Mouse (Mus musculus) stomach, embryonic 15.5 days (tissue): ENCODE data around the gene Ttc9c. TPM values are rescaled to one million over a fixed set of nuclear protein-coding genes. Genes with fewer than 3 reads are reported as not detected.
A peak's percentile ranks its signal among the peaks of the same experiment; 100 is the strongest.

ENCODE experiments used
- ATAC-seq: fragments of 200-750 bp; cut with Nextera tagmentation; 2 replicates; pipeline ENCODE4 v1.8.0; 2017; ENCODE audit warnings: low read depth, moderate number of reproducible peaks, moderate TSS enrichment; ENCODE audit not compliant: insufficient read depth, low FRiP score
- H3K27ac ChIP-seq: fragments of 300-500 bp; sonication (generic); 2 replicates; pipeline ENCODE4 v1.5.1; 2015; ENCODE audit warnings: mild to moderate bottlenecking, inconsistent platforms
- H3K27me3 ChIP-seq: fragments of 300-500 bp; sonication (generic); replicated peaks from 2 replicates; pipeline ENCODE4 v1.6.1; 2015; ENCODE audit warnings: inconsistent platforms
- H3K36me3 ChIP-seq: fragments of 300-500 bp; sonication (generic); 2 replicates; pipeline ENCODE4 v1.6.1; 2015; ENCODE audit warnings: inconsistent platforms
- H3K4me1 ChIP-seq: fragments of 300-500 bp; sonication (generic); 2 replicates; pipeline ENCODE4 v1.6.1; 2015; ENCODE audit warnings: inconsistent platforms
- H3K4me2 ChIP-seq: fragments of 300-500 bp; sonication (generic); 2 replicates; pipeline ENCODE4 v1.6.1; 2015; ENCODE audit warnings: mild to moderate bottlenecking, inconsistent platforms
- H3K4me3 ChIP-seq: fragments of 300-500 bp; sonication (generic); replicated peaks from 2 replicates; pipeline ENCODE4 v1.5.1; 2015; ENCODE audit warnings: inconsistent platforms
- H3K9ac ChIP-seq: fragments of 300-500 bp; sonication (generic); 2 replicates; pipeline ENCODE4 v1.6.1; 2015; ENCODE audit warnings: inconsistent platforms
- H3K9me3 ChIP-seq: fragments of 300-500 bp; sonication (generic); 2 replicates; pipeline ENCODE4 v1.6.1; 2016; ENCODE audit warnings: inconsistent platforms
- WGBS: fragments of 180-500 bp; shearing (Covaris S2); methylation state at CpG from one replicate; pipeline ENCODE4 v1.1.7; 2015; 5-methylcytosine and 5-hydroxymethylcytosine counted together
- polyA plus RNA-seq: library from polyadenylated mRNA; unstranded; fragments of >200 nt; fragmentation: Nextera tagmentation; extraction: Ambion mirVana; gene quantifications from 2 replicates; pipeline ENCODE4 v1.2.1, GENCODE M21; 2015

Gene Ttc9c
- polyA plus RNA-seq, 1 experiment from 2014 or later: 49.7 TPM

DNA sequence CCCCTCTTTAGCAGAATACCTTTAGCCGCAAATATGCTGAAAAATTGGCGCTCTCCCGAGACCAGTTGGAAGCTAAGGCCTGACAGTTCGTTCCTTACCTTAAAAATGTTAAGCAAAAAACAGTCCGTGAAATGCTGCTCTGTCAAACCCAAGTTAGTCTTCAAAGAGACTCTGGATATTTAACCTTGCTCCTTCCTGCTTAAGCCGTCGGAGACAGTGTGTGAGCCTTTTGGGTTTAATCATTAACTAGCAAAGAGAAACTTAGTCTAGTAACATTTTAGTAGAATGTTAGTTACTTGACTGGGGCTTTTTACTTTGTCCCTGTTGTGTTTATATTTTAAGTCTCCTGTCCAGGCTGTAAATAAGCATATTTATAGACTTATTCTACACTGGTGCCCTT, 2.0 kb upstream of the Ttc9c start:
- peak overlapping the region; percentile 100 for H3K27ac ChIP-seq
- peak overlapping the region; percentile 73 for H3K4me2 ChIP-seq
- H3K36me3 ChIP-seq: peaks cover 25% of the 10 kb centered on the region
- no peaks in the 10 kb centered on the region for H3K9me3 ChIP-seq
- H3K9ac ChIP-seq: peak overlapping the region; percentile 98
- under 1% methylated on average over 7 of the region's 7 CpGs for WGBS
- no peak for ATAC-seq
- H3K27me3 ChIP-seq: no peaks in the 10 kb centered on the region
- H3K4me1 ChIP-seq: peaks cover 24% of the 10 kb centered on the region; the same call in 1 of the 2 replicates
- H3K4me3 ChIP-seq: peak overlapping the region; percentile 93

- no peaks in the 10 kb centered on the region for H3K9me3 ChIP-seq
- 0% methylated on average over 47 of the region's 48 CpGs for WGBS
- ATAC-seq: peak; percentile 14; the same call in 1 of the 2 replicates
Measured at GRCm38 (mm10) chr19:8820424-8820956, 1.4 kb upstream of the Ttc9c start.

DNA sequence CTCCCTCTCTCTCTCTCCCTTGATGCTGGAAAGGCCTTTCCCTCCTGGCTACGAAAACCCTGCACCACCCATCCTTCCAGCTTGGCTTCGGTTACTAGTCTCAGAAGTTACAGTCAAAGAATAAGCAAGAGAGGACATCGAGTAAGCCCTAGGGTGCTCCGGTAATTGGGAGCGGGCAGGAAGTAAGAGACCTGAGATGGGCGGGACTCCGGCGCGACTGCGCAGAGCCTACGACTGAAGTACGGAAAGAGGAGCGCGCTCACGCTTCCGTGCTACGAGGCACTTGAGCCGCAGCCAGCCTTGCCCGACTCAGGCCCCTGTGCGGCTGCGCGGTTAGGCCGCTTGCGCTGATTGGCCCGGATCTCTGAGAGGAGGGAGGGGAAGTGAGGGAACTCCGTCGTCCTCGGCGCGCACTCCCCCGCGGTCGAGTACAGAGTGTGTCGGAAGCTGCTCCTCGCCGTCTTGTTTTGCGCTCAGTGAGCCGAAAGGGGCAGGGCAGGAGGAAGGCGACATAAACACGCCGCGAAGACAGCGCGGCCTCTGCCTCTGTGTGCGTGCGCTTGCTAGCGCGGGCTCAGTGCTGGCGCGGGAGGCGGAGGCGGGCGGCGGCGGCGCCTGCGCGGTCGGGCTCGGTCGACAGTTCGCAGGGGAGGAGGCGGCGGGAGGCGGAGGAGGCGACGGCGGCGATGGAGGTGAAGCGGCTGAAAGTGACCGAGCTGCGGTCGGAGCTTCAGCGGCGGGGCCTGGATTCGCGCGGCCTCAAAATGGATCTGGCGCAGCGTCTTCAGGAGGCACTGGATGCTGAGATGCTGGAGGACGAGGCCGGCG, 677 bp upstream of the Ttc9c start, which contains the start of gene Hnrnpul2:
TSS of gene Hnrnpul2 (plus strand) at position 415 of the 828 bp plus-strand sequence.
- peaks cover 29% of the 10 kb centered on the region; the same call in 1 of the 2 replicates for H3K4me1 ChIP-seq
- peak within 1 kb of the TSS; percentile 98 for H3K9ac ChIP-seq
- peak within 1 kb of the TSS; percentile 74 for H3K4me2 ChIP-seq
- peak; percentile 94 for ATAC-seq
- no peaks in the 10 kb centered on the region for H3K27me3 ChIP-seq
- no peaks in the 10 kb centered on the region for H3K9me3 ChIP-seq
- peak within 1 kb of the TSS; percentile 100 for H3K27ac ChIP-seq
- peak within 1 kb of the TSS; percentile 93 for H3K4me3 ChIP-seq
- peaks cover 17% of the 10 kb centered on the region for H3K36me3 ChIP-seq
- under 1% methylated on average over 81 of the region's 83 CpGs for WGBS

More at GRCm38 (mm10) chr19:8820424-8820956, 1.4 kb upstream of the Ttc9c start:
- Histone ChIP-seq H3K4me1 (peaks cover 29% of the 10 kb centered on the region; the same call in 1 of the 2 replicates), H3K36me3 (peaks cover 20% of the 10 kb centered on the region), H3K4me2 (peak overlapping the region; percentile 73), H3K9ac (peak overlapping the region; percentile 98), H3K27me3 (no peaks in the 10 kb centered on the region), H3K4me3 (peak overlapping the region; percentile 93), H3K27ac (peak overlapping the region; percentile 100)

- Histone ChIP-seq H3K27me3 (no peaks in the 10 kb centered on the region), H3K9ac (peak overlapping the region; percentile 60), H3K4me1 (peaks cover 29% of the 10 kb centered on the region; the same call in 1 of the 2 replicates), H3K9me3 (no peaks in the 10 kb centered on the region), H3K4me3 (peak overlapping the region; percentile 93), H3K4me2 (peak overlapping the region; percentile 74), H3K36me3 (peaks cover 20% of the 10 kb centered on the region; the same call in 1 of the 2 replicates), H3K27ac (peak overlapping the region; percentile 100)
- 18% methylated on average over 14 of the region's 14 CpGs for WGBS
- no peak for ATAC-seq
Measured at GRCm38 (mm10) chr19:8818301-8818798, 783 bp downstream of the Ttc9c start.

GRCm38 (mm10) chr19:8817001-8817400, 2.1 kb downstream of the Ttc9c start:
- H3K27ac ChIP-seq: no peak overlapping the region
- H3K27me3 ChIP-seq: no peaks in the 10 kb centered on the region
- no peaks in the 10 kb centered on the region for H3K9me3 ChIP-seq
- H3K9ac ChIP-seq: no peak overlapping the region
- peaks cover 28% of the 10 kb centered on the region; the same call in 1 of the 2 replicates for H3K36me3 ChIP-seq
- 74% methylated on average over 3 of the region's 3 CpGs for WGBS
- ATAC-seq: no peak
- H3K4me1 ChIP-seq: peaks cover 22% of the 10 kb centered on the region; the same call in 1 of the 2 replicates
- no peak overlapping the region for H3K4me3 ChIP-seq
- H3K4me2 ChIP-seq: 0 out of 2 replicates have a peak overlapping the region, but pooled peaks have one; percentile 17

GRCm38 (mm10) chr19:8815812-8816211, 3.3 kb downstream of the Ttc9c start:
- Histone ChIP-seq H3K27me3 (no peaks in the 10 kb centered on the region), H3K9ac (no peak overlapping the region), H3K27ac (no peak overlapping the region), H3K4me2 (no peak overlapping the region), H3K9me3 (no peaks in the 10 kb centered on the region), H3K4me3 (no peak overlapping the region), H3K4me1 (peaks cover 21% of the 10 kb centered on the region; the same call in 1 of the 2 replicates), H3K36me3 (peaks cover 33% of the 10 kb centered on the region; the same call in 1 of the 2 replicates)
- ATAC-seq: no peak
- WGBS: 67% methylated on average over 11 of the region's 11 CpGs

- H3K9ac ChIP-seq: no peak overlapping the region
- H3K36me3 ChIP-seq: peaks cover 26% of the 10 kb centered on the region; the same call in 1 of the 2 replicates
- H3K27me3 ChIP-seq: no peaks in the 10 kb centered on the region
- ATAC-seq: no peak
- H3K4me3 ChIP-seq: no peak overlapping the region
- peaks cover 14% of the 10 kb centered on the region for H3K4me1 ChIP-seq
- WGBS: 90% methylated on average over 5 of the region's 5 CpGs
- H3K27ac ChIP-seq: no peak overlapping the region
- H3K4me2 ChIP-seq: no peak overlapping the region
- no peaks in the 10 kb centered on the region for H3K9me3 ChIP-seq
Measured at GRCm38 (mm10) chr19:8806810-8807209, 12.3 kb downstream of the Ttc9c start.

DNA sequence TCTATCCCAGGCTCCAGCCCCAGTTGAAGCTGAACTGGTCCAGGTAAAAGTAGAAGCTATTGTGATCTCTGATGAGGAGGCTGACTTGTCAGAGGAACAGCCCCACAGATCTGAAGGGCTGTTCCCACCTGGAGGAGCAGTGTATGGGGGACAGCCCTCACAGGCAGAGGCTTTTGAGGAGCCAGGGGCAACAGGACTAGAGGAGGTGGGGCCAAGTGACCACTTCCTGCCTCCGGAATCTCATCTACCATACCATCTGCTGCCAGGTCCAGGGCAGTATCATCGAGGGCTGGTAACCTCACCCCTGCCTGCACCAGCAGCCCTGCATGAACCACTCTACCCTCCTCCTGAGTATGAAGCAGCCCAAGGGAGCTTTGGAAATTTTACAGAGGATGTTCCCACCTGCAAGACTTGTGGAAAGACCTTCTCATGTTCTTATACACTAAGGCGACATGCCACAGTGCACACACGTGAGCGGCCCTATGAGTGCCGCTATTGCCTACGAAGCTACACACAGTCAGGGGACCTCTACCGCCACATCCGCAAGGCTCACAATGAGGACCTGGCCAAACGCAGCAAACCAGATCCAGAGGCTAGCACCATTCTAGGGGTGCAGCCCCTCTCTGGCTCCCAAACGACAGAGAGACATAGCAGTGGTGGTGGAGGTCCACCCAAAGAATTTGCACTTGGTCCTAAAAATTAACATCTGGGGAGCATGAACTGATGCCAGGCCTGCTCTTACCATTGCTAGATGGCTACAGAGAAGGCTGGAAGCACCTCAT, 15.1 kb downstream of the Ttc9c start:
- Histone ChIP-seq H3K36me3 (peaks cover 14% of the 10 kb centered on the region; the same call in 1 of the 2 replicates), H3K27ac (no peak overlapping the region), H3K4me2 (no peak overlapping the region), H3K9me3 (no peaks in the 10 kb centered on the region), H3K4me3 (no peak overlapping the region), H3K4me1 (peaks cover 17% of the 10 kb centered on the region), H3K9ac (no peak overlapping the region), H3K27me3 (no peaks in the 10 kb centered on the region)
- WGBS: 85% methylated on average over 11 of the region's 11 CpGs
- ATAC-seq: no peak

DNA sequence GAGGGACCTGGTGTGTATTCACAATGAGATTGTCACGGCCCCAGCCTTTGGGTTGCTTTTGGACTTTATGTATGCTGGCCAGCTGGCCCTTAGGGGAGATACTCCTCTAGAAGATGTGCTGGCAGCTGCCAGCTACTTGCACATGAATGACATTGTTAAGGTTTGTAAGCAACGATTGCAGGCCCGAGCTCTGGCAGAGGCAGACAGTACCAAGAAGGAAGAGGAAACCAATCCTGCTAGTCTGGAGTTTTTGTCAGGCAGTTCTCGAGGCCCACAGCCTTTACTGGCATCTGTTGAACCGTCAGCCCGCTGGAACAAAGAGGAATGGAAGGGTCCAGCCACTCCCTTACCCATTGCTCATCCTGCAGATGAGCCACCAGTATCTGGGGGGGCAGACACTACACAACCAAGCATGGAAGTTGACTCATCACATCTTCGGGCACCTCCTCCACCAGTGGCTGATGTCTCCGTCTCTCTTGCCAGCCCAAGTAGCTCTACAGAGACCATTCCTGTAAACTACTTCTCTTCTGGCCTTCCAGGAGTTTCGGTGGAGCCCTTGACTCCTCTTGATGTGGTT, 15.8 kb downstream of the Ttc9c start:
- Histone ChIP-seq H3K36me3 (peaks cover 14% of the 10 kb centered on the region; the same call in 1 of the 2 replicates), H3K9ac (no peak overlapping the region), H3K27me3 (no peaks in the 10 kb centered on the region), H3K4me1 (peaks cover 17% of the 10 kb centered on the region), H3K4me2 (peak overlapping the region; percentile 73), H3K27ac (peak overlapping the region; percentile 92), H3K4me3 (peak overlapping the region; percentile 70; the same call in 1 of the 2 replicates), H3K9me3 (no peaks in the 10 kb centered on the region)
- WGBS: 86% methylated on average over 9 of the region's 9 CpGs
- no peak for ATAC-seq

DNA sequence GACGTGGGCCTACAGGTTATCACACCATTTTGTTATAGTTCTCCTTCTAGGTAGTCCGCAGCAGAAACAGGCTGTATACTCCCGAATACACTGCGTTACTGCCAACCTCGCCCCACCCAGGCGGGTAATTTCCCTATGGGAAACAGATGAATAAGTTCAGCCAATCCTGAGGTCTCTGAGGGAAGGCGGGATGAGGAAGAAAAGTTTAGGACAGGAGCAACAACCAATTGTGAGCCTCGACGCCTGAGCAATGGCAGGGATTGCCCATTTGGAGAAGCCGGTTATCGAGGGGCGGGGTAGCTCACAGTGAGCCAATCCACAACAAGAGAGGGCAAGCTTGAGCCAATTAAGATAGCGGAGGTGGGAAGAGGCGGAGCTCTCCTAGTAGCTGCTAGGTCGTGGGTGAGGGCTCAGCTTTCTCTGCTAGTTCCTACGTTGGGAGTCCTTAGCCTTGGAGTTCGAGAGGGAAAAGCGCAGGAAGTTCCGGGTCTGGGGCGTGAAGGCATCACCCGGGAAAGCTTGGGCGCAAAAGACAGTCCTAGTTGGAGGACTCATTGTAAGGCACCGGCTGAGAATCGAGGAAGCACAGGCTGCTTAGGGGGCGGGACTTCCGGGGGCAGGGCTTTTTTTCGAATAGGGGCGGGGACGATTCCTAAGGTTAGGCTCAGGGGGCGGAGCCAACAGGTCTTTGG, 16.9 kb downstream of the Ttc9c start, which contains the start of gene Zbtb3:
TSS of gene Zbtb3 (plus strand) at position 426 of the 692 bp plus-strand sequence.
- peaks cover 6% of the 10 kb centered on the region; the same call in 1 of the 2 replicates for H3K36me3 ChIP-seq
- WGBS: under 1% methylated on average over 30 of the region's 30 CpGs
- H3K9ac ChIP-seq: no peak within 1 kb of the TSS; the same call in 1 of the 2 replicates
- peak within 1 kb of the TSS; percentile 70 for H3K4me3 ChIP-seq
- H3K4me2 ChIP-seq: peak within 1 kb of the TSS; percentile 73
- peak within 1 kb of the TSS; percentile 92 for H3K27ac ChIP-seq
- ATAC-seq: peak; percentile 98
- H3K27me3 ChIP-seq: no peaks in the 10 kb centered on the region
- no peaks in the 10 kb centered on the region for H3K9me3 ChIP-seq
- H3K4me1 ChIP-seq: peaks cover 17% of the 10 kb centered on the region
